Mouse (Mus musculus): ENCODE results near the gene Ak5.
"Not testable (repeated sequence)": the region's sequence is repeated elsewhere in the genome, so short reads cannot be mapped to it uniquely, and the experiment has no call there.

The Ak5 gene

GRCm38 (mm10) chr3:152470347-152470746 lies 197.8 kb downstream of the Ak5 start:
- DNase-seq: no peak

- DNase-seq: peak in 1 of 2 experiments; percentile 15
Measured at GRCm38 (mm10) chr3:152469423-152470200, 198.5 kb downstream of the Ak5 start.

GRCm38 (mm10) chr3:152468569-152469041 lies 199.6 kb downstream of the Ak5 start:
- no peak for DNase-seq

GRCm38 (mm10) chr3:152468032-152468431 lies 200.1 kb downstream of the Ak5 start:
- DNase-seq: no peak

GRCm38 (mm10) chr3:152467312-152467711 lies 200.8 kb downstream of the Ak5 start:
- no peak for DNase-seq

GRCm38 (mm10) chr3:152466849-152467248 lies 201.3 kb downstream of the Ak5 start:
- no peak for DNase-seq

GRCm38 (mm10) chr3:152465338-152465737 lies 202.8 kb downstream of the Ak5 start:
- DNase-seq: no peak

- no peak for DNase-seq
Measured at GRCm38 (mm10) chr3:152464462-152464861, 203.7 kb downstream of the Ak5 start.

- DNase-seq: no peak
Measured at GRCm38 (mm10) chr3:152462900-152463299, 205.3 kb downstream of the Ak5 start.

- no peak for DNase-seq
Measured at GRCm38 (mm10) chr3:152462038-152462547, 206.1 kb downstream of the Ak5 start.

- no peak for DNase-seq
Measured at GRCm38 (mm10) chr3:152460802-152461201, 207.4 kb downstream of the Ak5 start.

- DNase-seq: not testable (repeated sequence)
Measured at GRCm38 (mm10) chr3:152458875-152459274, 209.3 kb downstream of the Ak5 start.

- DNase-seq: no peak
Measured at GRCm38 (mm10) chr3:152457308-152458035, 210.7 kb downstream of the Ak5 start.

GRCm38 (mm10) chr3:152453163-152453562 lies 215.0 kb downstream of the Ak5 start:
- no peak for DNase-seq

- DNase-seq: no peak
Measured at GRCm38 (mm10) chr3:152446966-152447365, 221.2 kb downstream of the Ak5 start.

GRCm38 (mm10) chr3:152444114-152444513 lies 224.0 kb downstream of the Ak5 start:
- DNase-seq: no peak

- DNase-seq: no peak
Measured at GRCm38 (mm10) chr3:152442795-152443194, 225.4 kb downstream of the Ak5 start.

GRCm38 (mm10) chr3:152438068-152438467 lies 230.1 kb downstream of the Ak5 start:
- peak in 1 of 2 experiments; percentile 11 for DNase-seq

GRCm38 (mm10) chr3:152435590-152435989 lies 232.6 kb downstream of the Ak5 start:
- no peak for DNase-seq

GRCm38 (mm10) chr3:152432677-152433076 lies 235.5 kb downstream of the Ak5 start:
- DNase-seq: no peak

- DNase-seq: no peak
Measured at GRCm38 (mm10) chr3:152428925-152429324, 239.2 kb downstream of the Ak5 start.

Measured in kidney, postnatal 4 days (tissue).